Mouse (Mus musculus) lung, postnatal 4 days (tissue): ENCODE data around the gene Pla2g4f.
A peak's percentile ranks its signal among the peaks of the same experiment; 100 is the strongest.

Experiments
- DNase-seq, 2 experiments: peaks; one replicate each; pipeline ENCODE4 v3.0.0; 2021

Pla2g4f gene

GRCm38 (mm10) chr2:120313976-120314375 is at the start of gene Pla2g4f:
TSS of gene Pla2g4f (minus strand) at chr2:120314165.
- peak; percentile 54 to 77 for DNase-seq

GRCm38 (mm10) chr2:120360425-120360824 is 46.5 kb upstream of the Pla2g4f start:
- no peak for DNase-seq

GRCm38 (mm10) chr2:120352682-120353646 is 39.0 kb upstream of the Pla2g4f start, which contains the start of gene Vps39:
TSS of gene Vps39 (minus strand) at chr2:120353137.
- DNase-seq = peak; percentile 93 to 94

DNA sequence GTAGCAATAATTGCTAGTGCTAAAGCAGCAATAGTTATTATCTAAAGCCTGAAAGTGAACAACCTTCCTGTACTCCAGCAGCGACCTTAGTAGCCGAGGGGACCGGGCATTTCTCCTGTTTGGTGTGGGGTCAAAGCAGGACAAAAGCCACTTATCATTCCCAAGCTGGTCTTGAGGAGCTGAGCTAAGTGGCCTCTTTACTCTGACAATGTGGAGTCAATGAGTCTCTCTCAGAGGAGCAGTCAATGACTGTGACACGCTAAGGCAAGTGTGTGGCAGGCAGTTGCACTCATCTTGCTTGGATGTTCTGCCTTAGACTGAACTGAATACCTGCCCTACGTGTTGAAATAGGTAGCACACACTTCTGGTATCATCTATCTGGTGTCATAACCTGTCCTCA is 37.4 kb upstream of the Pla2g4f start:
- no peak for DNase-seq

GRCm38 (mm10) chr2:120348120-120348519 is 34.2 kb upstream of the Pla2g4f start:
- peak; percentile 34 to 43 for DNase-seq

DNA sequence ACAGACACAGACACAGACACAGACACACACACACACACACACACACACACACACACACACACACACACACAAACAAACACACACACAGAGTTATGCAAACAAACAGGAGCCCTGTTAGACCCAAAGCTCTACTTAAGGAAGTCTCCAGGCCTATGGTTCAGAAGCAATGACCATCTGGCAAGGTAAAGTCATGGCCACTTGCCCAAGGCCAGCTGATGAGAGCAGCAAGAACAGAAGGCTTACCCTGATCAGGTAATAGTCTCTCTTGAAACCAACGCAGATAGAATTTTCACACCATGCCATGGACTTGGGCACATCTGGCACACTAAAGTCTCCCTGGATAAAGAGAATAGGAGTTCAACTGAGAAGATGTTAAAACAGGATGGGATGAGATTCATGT is 27.8 kb upstream of the Pla2g4f start:
- DNase-seq = no peak

GRCm38 (mm10) chr2:120337886-120338285 is 23.9 kb upstream of the Pla2g4f start:
- no peak for DNase-seq

DNA sequence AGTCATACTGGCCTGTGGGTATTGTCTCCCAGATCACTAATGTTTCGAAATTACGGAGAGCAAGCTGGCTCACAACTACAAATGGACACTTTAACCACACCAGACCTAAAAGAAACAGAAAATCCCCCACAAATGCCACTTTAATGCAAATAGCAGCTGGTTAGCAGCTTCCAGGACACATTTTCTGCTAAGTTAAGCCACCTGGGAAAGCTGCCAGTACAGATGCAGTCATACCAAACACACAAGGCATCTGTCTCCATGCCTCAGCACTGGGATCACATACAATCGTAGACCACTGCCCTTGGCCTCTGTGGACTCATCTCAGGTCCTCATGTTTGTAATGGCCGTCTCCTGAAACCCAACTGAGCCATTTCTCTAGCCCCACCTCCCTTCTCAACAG is 17.6 kb upstream of the Pla2g4f start:
- DNase-seq = no peak

GRCm38 (mm10) chr2:120315077-120315476 is 1.1 kb upstream of the Pla2g4f start:
- no peak for DNase-seq

DNA sequence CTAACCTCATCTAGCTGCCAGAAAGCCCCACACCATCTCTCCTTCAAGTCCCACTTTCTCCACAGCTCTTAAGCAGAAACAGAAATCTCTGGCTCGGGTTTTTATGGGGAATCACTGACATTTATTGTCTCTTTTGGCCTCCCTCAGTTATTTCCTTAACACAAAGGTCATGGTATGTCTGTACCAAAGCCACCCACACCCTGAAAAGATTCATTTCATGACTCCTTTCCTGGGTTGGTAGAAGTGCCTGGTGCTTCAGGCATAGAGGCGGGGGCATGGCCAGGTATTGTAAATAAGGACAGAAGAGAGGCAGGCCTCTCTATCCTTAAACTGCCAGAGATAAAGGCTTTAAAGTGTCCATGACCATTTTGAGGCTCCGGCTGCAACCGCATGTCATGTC is 522 bp upstream of the Pla2g4f start:
- DNase-seq = no peak

GRCm38 (mm10) chr2:120312276-120312825 is 1.6 kb downstream of the Pla2g4f start:
- peak in 1 of 2 experiments; percentile 21 for DNase-seq

GRCm38 (mm10) chr2:120304113-120304512 is 9.9 kb downstream of the Pla2g4f start:
- no peak for DNase-seq

DNA sequence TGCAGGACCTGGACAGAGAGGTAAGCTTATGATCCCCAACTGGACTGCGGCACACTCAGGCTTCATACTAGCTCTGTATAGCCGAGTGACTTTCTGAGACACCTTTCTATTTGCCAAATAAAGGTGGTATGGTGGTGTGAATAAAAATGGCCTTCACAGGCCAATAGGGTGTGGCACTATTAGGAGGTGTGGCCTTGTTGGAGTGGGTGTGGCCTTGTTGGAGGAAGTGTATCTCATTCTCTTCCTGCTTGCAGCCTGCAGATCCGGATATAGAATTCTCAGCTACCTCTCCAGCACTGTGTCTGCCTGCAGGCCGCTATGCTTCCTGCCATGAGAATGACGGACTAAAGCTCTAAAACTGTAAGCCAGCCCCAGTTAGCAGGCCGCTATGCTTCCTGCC is 12.9 kb downstream of the Pla2g4f start:
- DNase-seq = no peak

DNA sequence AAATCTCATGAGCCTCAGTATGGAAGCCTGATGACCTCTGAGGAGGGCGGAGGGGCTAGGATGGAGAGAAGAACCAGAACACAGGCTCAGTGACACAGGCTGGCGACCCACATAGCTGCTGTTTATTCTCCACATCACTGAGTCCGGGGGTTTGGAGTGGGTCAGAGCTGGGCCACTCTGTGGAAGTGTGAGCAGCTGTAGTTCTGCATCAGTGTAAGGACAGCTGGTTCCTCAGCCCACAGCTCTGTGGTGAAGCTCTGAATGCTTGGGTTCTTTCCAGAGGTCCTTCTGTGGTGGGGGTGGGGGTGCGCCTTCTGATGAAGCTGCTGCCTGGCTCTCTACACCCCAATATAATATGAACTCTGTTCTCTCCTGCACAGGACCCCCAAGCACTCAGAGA is 14.1 kb downstream of the Pla2g4f start:
- no peak for DNase-seq

- no peak for DNase-seq
Measured at GRCm38 (mm10) chr2:120296160-120296559, 17.8 kb downstream of the Pla2g4f start.

GRCm38 (mm10) chr2:120291471-120292078 is 22.4 kb downstream of the Pla2g4f start:
- no peak for DNase-seq

GRCm38 (mm10) chr2:120288995-120289394 is 25.0 kb downstream of the Pla2g4f start, which contains the start of gene Pla2g4d:
TSS of gene Pla2g4d (minus strand) at chr2:120289197.
- DNase-seq = no peak

GRCm38 (mm10) chr2:120288401-120288800 is 25.6 kb downstream of the Pla2g4f start:
- DNase-seq = no peak

DNA sequence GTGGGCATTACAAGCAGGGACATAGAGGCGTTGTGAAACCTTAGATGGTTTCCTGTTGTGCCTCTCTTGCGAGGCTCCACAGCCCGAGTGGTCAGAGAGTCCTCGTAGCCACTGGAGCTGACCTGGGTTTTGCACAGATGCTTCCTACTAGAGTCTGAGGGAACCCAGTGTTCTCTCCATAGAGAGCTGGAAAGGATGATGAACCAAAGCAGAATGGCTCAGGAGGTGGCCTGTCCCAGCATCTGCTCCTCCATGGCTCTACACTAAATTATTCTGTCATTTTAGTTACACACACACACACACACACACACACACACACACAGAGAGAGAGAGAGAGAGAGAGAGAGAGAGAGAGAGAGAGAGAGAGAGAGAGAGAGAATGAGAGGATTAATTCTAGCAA is 28.3 kb downstream of the Pla2g4f start:
- DNase-seq = no peak

- no peak for DNase-seq
Measured at GRCm38 (mm10) chr2:120284705-120285104, 29.3 kb downstream of the Pla2g4f start.

GRCm38 (mm10) chr2:120284094-120284493 is 29.9 kb downstream of the Pla2g4f start:
- DNase-seq = no peak

DNA sequence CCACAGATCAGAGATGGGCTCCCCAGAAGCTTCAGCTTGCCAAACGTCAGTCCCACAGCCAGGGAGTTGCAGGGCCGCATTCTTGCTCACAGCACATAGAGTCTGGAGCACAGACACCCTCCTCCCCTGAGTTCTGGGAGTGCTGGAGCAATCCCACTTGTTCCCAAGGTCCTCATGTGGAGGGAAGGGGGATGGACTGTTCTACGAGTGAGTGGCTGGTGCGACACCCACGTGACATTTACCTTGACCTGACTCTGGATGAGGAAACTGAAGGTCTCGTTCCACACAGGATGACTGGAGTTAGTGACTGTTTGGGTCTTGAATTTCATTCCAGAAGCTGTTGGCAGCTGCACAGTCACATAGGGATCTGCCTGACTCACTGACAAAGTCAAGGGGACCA is 30.4 kb downstream of the Pla2g4f start:
- DNase-seq = no peak

DNA sequence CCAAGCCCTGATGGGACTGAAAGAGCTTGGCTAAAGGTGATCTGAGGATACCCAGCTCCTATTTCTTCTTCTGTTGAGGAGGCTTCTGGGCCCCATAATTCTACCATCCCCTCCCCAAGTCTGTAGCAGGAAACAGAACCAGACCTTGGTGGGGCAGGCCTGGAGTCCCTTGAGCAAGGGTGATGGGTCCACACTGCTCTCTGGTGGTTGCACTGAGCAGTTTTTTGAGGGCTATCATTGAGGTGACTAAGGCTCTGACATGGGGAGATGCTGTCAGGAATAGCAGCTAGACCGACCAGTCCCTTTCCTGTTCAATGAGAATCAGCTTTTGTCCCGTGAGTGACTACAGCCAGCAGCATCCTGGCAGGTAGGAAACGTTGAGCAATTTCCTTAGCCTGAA is 32.7 kb downstream of the Pla2g4f start:
- DNase-seq = no peak

- peak; percentile 43 to 60 for DNase-seq
Measured at GRCm38 (mm10) chr2:120279961-120280360, 34.0 kb downstream of the Pla2g4f start.
